Mouse (Mus musculus): ENCODE data around the gene Abl1.
A peak's percentile ranks its signal among the peaks of the same experiment; 100 is the strongest.

DNA sequence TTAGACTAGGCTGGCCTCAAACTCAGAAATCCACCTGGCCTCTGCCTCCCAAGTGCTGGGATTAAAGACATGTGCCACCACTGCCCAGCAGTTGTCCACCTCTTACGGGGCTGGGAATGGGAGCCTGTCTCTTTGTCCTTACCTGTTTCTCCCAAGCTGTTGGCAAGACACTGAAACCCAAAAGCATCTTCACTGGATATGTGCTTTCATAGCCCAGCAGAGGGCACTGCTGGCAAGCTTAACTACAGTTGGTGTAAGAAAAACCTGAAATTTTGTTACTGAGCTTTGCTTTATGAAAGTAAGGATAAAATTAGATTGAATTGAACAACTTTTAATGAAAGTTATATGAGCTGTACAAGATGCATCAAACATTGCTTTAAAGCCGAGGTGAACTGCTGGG is 4.5 kb upstream of the Abl1 start:
- TF ChIP-seq CTCF (IDR thresholded peaks at IDR 0.05; ENCODE audit: control insufficient read depth, insufficient read depth, low read length) (peak; percentile 33; the same call in 1 of the 2 replicates), POLR2A (IDR thresholded peaks at IDR 0.05; ENCODE audit: borderline replicate concordance, control insufficient read depth, low read depth, low read length) (no peak)
